Mouse (Mus musculus) heart, postnatal 14 days (tissue): Measurements from ENCODE around the gene Klc1. TPM values are rescaled to one million over a fixed set of nuclear protein-coding genes. Genes with fewer than 3 reads are reported as not detected.
A peak's percentile ranks its signal among the peaks of the same experiment; 100 is the strongest.

ENCODE experiments used
- DNase-seq, 2 experiments: peaks; one replicate each; pipeline ENCODE4 v3.0.0; 2021 to 2022
- intact Hi-C: fragments of 180-260 bp; cut with DNase I; formaldehyde crosslinking; loops from one replicate; pipeline ENCODE4 v1.15.1; 2025
- total RNA-seq, 2 experiments: library from RNA; stranded (reverse); gene quantifications; 2 replicates each; pipeline ENCODE4 v1.2.3; 2021

The Klc1 gene
- total RNA-seq, 2 experiments from 2014 or later: 120 to 129 TPM

DNA sequence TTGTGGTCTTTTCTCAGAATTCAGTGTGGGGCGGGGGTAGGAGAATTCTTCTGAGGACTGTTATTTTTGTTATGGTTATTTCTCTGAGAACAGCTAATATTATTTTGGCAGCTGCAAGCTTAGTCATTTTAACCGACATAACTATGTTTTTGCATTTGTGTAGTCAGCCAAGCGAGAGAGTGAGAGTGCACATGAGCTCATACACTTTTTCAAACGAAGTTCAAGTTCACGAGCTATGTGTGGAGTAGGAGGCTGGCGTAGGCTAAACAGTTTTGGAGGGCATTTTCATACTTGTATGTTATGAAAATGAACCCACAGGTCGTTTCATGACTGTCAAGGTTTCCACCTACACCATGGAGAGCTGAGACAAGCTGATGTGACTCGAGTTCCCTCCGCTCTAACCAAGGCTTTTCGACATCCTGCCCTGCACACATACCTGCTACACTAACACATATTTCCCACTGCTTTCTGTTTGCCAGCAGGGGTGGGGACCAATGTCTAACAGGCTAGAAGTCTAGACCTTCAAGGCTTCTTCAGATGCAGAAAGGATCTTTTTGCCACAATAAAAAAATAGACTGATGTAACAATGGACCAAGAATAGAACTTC lies 9.8 kb downstream of the Klc1 start:
- DNase-seq: no peak
- intact Hi-C loops: loop anchor here (5.0 kb wide), 1 partner anchor 39 kb away; no protein-coding TSS in a partner anchor

DNA sequence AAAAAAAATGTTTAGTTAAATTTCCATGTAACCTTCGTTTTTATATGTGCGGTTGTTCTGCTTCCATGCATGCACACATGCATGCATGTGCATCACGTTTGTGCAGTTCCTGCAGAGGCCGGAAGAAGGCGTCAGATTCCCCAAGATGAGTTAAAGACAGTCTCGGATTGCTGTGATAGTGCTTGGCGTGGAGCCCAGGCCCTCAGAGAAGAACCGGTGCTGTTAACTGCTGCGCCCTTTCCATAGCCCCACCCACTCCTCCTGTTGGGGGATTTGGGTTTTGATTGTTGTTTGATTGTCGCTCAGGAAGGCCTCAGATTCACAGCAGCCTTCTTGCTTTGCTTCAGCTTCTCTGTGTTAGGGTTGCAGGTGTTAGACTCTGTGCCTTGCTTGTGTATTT lies 10.7 kb downstream of the Klc1 start:
- peak; percentile 77 to 82 for DNase-seq
- intact Hi-C loops: loop anchor here (5.0 kb wide), 1 partner anchor 38 kb away; no protein-coding TSS in a partner anchor

DNA sequence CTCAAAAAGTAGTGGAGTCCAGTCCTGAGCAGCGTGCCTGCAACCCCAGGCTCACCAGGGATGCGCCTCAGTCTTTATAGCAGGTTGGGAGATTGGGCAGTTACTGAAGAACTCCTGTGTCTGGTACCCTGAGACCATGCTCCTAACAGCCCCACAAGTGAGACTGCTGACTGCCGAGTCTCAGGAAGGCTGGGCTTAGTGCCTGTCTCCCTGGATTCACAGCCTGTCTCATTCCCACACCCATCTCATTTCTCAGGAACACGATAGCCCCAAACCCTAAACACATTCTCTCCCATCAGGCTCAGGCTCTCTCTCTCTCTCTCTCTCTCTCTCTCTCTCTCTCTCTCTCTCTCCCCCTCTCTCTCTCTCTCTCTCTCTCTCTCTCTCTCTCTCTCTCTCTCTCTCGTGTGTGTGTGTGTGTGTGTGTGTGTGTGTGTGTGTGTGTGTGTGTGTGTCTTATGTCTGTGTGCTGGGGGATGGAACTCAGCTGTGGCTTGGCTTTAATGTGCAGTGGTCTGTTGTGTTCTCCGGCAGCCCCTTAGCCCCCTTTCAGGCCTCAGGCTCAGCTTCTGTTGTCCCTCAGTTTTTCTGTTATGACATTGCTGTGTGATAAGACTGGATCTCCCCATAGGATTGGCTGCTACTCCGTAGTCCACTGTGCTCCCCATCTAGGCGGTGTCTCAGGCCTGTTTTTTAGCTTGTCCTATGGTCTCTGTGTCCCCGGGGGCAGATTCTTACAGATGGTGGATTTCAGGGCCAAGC lies 11.3 kb downstream of the Klc1 start:
- intact Hi-C loops: loop anchor here (5.0 kb wide), 1 partner anchor 37 kb away; no protein-coding TSS in a partner anchor
- no peak for DNase-seq

DNA sequence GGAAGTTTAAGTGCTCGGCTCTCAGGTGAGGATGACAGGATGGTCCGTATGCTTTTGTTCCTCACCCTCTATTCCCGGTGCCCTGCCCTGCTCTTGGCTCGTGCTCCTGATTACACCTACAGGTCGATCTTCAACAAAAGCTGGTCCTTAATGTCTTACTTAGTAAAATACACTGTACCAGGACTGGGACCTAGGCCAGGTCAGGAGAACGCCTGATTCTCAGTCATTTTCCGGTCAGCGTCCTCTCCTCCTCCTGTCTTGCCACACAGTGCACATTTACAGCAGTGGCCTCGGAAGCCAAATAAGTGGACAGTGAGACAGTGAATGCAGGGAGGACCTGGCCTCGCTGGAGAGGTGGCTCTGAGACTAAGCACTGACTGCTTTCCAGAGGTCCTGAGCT lies 12.0 kb downstream of the Klc1 start:
- intact Hi-C loops: no loop called here
- DNase-seq: no peak

DNA sequence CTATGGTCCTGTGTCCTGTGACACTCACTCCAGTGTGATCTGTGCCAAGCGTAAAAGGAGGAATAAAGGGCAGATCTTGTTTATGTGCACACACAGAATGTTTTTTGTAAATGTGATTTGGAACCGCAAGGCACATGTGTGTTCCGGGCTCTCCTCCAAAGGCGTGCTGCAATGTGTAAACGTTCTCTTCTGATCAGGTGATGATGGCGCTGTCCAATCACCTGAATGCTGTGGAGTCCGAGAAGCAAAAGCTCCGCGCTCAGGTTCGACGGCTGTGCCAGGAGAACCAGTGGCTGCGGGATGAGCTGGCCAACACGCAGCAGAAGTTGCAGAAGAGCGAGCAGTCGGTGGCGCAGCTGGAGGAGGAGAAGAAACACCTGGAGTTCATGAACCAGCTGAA lies 15.5 kb downstream of the Klc1 start:
- intact Hi-C loops: no loop called here
- DNase-seq: no peak

DNA sequence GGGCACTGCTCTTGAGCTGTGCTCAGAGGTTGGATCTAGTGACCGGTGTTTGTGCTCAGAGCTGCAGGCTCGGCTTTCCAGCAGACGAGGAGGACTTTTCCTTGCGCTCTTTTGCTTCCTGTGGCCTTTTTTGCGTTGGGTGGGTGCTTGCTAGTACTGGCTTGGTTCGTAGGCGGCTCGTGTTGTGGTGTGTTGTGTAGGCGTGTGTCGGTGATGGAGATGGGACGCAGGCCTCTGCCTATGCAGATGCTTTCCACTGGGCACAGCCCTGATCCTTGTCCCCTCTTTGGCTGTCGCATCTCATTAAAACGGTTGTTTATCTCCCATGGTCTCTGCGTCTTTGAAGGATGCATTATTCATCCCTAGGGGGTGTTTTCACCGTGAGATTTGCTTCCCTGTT lies 16.2 kb downstream of the Klc1 start:
- intact Hi-C loops: no loop called here
- no peak for DNase-seq

DNA sequence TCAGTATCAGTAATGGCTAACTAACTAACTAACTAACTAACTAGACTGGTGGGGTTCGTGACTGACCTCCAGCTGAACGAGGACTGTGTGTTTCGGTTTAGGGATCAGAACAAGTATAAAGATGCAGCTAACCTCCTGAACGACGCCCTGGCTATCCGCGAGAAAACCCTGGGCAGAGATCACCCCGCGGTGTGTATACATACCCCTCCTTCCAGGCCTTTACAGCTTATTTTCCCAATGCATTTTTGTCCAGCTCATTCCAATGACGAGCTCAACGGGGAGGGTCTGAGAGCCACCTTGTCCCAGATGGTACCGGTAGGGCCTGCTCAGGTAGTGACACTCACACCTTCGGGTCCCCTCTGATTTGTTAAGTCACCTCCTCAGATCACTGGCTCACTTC lies 19.3 kb downstream of the Klc1 start:
- intact Hi-C loops: no loop called here

DNA sequence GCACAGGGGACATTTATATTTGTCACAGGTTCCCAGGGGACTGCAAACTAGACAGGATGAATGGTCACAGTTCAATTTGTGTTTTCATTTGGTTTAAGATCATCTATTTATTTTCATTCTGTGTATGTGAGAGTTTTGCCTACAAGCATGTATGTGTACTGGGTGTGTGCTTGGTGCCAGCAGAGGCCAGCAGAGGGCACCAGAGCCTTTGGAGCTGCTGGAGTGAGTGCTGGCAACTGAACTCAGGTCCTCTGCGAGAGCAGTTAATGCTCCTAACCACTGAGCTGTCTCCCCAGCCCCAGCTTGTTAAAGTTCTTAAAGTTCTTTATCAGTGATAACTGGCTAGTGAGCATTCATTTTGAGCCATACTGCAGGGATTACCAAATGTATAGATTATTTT lies 20.9 kb downstream of the Klc1 start:
- intact Hi-C loops: no loop called here
- DNase-seq: no peak

More for the DNA sequence above, 19.3 kb downstream of the Klc1 start:
- no peak for DNase-seq

DNA sequence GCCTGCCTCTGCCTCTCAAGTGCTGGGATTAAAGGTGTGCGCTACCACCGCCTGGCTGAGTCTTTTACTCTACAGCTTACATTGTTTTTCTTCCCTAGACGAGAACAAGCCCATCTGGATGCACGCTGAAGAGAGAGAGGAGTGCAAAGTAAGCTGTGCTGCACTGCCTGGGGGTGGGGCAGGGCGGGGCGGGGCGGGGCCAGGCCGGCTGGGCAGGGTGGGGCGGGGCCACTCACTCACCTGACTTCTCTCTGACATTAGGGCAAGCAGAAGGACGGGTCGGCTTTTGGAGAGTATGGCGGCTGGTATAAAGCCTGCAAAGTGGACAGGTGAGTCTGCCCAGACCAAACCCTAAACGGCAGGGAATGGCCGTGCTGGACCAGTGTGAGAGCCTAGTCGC lies 26.5 kb downstream of the Klc1 start:
- intact Hi-C loops: no loop called here

DNA sequence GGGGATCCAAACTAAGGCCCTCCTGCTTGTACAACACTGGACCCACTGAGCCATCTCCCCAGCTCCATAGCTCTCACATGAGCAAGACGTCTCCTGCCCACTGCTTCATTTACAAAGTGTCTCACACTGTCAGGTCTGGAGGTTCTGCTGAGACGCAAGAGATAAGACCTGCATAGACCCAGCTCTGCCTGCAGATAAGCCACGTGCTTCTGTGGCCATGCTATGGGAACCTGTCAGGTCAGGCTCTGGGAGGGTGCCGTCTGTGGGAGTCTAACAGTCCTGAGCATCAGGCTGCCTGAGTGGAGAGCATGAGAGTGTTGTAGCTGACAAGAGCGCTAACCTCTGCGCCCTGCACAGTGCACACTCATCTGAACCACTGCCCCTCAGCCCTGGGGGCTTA lies 28.4 kb downstream of the Klc1 start:
- intact Hi-C loops: no loop called here
- DNase-seq: no peak

More for the DNA sequence above, 26.5 kb downstream of the Klc1 start:
- DNase-seq: no peak

DNA sequence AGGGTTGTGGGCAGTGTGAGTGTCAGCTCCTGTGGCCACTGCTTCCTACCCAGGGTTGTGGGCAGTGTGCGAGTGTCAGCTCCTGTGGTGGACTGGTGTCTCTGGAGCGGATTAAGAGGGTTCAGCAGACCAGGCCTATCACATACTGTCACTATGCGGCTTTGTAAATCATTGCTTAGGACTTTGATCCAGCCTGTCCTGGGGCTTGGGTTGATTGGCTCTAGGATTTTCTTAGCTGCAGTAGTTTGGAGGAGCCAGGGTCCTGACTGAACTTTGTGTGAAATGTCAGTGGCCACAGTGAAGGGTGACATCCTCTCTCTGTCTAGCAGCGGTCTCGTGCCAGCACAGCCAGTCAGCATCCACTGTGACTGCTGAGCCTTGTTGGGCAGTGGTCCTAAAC lies 31.4 kb downstream of the Klc1 start:
- no peak for DNase-seq
- intact Hi-C loops: no loop called here

DNA sequence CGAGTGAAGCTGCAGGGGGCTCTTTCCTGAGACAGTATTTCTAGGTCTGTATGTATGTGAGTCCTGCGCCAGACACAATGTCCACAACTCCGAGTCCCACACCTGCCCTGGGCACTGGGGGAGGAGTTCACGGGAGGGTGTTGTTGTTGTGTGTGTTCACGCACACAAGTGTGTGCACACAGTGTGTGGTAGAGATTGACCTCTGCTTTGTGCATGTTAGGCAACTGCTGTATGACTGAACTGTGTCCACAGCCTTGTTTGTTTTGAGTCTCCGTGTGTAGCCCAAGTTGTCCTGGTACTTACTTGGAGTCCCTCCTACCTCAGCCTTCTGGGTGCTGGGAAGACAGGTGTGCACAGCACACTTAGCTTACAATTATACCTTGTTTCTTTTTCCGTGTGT lies 32.0 kb downstream of the Klc1 start:
- intact Hi-C loops: no loop called here
- no peak for DNase-seq

DNA sequence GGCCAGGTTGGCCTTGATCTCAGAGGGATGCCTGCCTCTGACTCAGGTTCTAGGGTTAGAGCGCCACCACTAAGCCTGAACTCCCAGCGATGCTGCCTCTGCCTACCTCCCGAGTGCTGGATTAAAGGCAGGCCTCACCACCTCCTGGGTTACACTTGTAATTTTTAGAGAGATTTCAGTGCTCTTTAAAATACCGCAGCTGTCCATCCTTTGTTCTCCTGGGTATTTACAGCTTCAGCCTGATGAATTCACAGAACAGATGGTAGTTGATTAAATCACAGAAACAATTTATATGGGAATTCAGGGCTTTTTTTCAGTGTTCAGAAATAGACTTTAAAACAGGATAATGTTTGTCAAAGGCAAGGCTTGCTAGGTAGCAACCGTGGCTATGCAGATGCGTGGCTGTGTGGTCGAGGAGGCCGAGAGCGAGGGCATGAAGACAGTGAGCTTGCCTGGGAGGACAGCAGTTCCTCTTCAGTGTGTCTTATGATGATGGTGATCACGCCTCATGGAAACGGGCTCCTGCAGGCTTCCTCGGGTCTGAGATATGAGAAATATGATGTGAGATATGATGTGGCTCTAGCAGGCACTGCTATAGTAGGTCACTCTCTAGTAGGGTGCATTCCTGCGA lies 32.9 kb downstream of the Klc1 start:
- DNase-seq: no peak
- intact Hi-C loops: no loop called here

DNA sequence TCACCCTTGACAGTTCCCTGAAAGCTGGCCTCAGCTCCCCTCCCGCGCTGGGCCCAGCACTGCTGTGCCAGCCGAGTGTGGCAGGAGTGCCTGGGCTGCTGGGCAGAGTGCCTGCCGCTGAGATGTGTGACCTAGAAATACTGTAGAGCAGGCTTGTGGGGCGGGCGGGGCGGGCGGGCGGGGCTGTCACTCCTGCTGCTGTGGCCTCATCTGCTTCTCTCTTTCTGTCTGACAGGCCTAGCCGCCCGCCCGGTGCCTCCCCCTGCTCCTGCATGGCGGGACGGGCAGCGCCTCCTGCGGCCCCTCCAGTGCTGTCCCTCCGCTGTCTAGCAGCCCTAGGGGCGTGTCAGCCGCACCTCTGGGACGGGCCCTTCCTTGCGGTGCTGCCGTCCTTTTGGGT lies 35.5 kb downstream of the Klc1 start:
- peak; percentile 69 to 78 for DNase-seq
- intact Hi-C loops: no loop called here

DNA sequence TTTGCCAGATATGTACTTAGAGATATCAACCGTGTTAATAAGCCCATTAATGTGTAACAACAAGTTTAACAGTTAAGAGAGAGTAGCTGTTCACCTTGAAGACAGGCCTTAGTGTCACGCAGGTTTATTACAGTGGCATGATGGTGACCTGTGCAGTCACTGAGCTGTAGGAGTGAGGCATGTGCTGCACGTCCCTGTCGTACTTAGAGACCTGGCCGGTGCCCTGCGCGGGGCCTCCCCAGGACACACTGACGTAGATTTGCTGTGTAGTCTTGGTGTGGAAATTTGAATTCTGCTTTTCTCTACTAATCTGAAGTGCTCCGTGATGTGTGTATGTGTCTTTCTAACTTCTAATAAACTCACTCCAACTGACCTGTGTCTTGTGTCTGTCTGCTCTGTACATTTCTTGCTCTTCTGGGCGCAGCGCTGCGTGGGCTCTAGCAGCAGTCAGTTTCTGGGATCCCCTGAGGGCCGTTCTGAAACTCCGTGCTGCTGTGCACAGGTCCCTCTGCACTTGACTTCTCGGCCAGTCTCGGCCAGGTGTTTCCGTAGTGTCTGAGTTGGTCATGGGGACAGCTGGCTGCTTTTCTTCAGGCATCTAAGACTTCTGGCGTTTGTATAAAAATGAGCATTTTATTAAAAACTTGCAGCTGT lies 36.0 kb downstream of the Klc1 start:
- DNase-seq: no peak

DNA sequence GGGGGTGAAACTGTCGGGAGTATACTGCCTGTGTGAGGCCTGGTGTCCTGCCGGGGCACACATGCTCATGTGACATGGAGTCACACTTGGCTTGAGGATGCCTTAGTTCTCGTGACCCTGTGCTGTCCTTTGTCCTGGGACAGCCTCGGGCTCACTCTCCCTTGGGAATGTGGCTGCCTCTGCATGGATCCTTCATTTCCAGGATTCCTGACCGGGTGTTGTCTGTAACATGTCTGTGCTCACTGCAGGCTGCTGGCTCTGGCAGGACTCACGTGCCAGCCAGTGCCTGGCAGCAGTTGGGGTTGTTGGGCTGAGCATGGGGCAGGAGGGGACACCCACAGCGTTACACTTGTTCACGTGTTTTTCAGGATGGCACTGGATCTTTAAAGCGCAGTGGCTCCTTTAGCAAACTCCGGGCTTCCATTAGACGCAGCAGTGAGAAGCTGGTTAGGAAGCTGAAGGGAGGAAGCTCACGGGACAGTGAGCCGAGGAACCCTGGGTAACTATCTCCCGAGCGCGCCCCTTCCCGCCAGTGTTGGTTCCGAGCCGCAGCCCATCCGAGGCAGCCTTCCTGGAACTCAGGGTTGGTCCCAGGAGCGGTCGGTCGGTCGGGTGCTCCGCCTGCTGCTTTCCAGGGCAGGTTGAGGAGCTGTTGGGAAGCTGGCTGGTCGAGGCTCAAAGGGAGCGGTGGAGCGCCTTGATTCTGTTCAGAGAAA lies 36.7 kb downstream of the Klc1 start:
- intact Hi-C loops: no loop called here
- DNase-seq: peak; percentile 54 to 74

More for the DNA sequence above, 36.0 kb downstream of the Klc1 start:
- intact Hi-C loops: no loop called here

DNA sequence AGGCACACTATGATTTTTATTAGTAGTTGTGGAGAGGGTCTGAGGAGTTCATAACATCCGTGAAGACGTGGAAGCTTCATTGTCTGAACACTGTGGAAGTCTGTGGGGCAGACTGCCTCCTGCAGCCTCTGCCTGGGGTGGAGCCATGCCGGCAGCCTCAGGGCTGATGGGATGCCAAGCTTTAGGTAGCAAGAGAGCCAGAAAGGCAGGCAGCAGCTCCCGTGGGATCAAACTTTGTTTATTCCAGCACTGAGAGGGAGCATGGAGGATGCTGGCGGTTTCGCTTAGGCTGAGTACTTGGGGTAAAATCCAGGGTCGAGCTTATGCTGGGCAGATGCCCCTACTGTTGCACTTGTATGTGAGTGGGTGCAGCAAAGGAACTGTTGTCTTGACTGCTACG lies 38.6 kb downstream of the Klc1 start:
- intact Hi-C loops: no loop called here

DNA sequence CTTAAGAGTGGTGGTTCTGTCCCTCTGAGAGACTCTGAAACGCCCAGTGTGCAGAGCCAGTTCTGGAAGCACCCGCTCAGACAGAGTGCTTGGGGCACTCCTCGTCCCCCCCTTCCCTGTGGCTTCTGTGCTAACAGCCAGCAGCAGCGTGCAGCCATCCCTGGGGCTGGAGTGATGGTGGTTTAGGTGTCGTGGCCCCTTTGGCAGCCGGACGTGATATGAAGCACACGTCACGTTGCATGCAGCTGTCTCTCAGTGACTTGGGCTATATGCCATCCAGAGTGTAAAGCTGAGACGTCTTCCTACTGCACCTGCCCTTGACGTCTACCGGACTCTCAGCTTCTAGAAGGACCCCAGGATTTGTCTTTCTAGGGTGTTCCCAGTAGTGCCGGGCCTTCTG lies 39.8 kb downstream of the Klc1 start:
- intact Hi-C loops: no loop called here
- no peak for DNase-seq

More for the DNA sequence above, 38.6 kb downstream of the Klc1 start:
- DNase-seq: no peak

DNA sequence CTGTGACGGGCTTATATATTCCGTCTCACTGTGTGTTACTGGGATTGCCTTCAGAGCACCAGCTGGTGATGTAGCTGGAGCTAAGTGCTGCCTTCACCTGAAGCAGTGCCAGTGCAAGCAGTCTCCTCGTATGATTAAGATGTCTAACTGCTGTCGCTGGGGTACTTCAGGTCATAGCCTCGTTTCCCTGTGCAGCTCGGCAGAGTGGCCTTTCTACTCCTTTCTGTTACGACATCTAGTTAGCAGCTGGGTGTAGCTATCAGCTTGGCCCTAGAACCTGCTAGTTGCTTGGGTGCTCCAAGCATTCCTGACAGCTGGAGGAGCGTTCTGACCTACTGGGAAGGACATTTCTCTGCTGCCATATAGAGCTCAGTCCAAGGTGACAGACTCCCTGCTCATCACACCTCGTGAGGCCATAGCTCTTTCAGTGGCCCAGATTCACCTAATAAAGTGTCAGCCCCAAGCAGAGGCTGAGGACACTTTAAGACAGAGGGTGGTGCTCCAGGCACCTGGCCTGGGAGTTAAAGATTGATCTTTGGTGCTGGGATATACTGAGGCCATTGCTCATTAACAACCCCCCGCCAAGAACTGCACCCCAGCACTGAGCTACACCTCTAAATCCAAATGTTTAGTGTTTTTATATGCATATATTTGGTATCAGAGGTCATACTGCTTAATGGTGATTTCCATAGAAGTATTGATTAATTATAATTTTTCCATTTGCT lies 42.0 kb downstream of the Klc1 start:
- intact Hi-C loops: no loop called here
- DNase-seq: no peak

DNA sequence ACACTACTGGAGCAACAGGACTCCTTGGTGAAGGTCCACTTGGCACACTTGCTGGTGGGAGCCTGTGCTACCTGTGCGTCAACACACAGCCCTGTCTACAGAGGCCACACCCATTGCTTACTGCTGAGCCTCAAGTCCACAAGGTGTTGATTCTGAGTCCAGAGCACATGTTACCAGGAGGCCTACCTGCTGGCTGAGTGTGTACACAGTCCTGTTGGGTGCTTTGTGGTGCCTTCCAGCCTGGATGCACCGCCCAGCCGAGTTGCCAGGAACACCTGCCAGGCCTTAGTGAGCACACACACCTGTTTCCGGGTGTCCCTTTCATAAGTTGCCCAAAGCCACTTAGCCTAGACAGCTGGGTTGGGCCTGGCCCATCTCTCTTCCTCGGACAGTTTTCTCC lies 44.9 kb downstream of the Klc1 start:
- intact Hi-C loops: no loop called here
- no peak for DNase-seq
